Mouse (Mus musculus) embryonic fibroblast, embryonic 13.5 days (primary cell): ENCODE results near the gene Hdac7.

Source experiments
- CTCF ChIP-seq: IDR thresholded peaks from 2 replicates; pipeline ENCODE4 v1.5.1; 2011; ENCODE audit warnings: mild to moderate bottlenecking, control low read depth, low read length, moderate library complexity, borderline replicate concordance; ENCODE audit not compliant: insufficient read depth
- POLR2A ChIP-seq: IDR thresholded peaks from 2 replicates; pipeline ENCODE4 v1.6.1; 2011; ENCODE audit warnings: low read depth, mild to moderate bottlenecking, control low read depth, low read length, moderate library complexity

DNA sequence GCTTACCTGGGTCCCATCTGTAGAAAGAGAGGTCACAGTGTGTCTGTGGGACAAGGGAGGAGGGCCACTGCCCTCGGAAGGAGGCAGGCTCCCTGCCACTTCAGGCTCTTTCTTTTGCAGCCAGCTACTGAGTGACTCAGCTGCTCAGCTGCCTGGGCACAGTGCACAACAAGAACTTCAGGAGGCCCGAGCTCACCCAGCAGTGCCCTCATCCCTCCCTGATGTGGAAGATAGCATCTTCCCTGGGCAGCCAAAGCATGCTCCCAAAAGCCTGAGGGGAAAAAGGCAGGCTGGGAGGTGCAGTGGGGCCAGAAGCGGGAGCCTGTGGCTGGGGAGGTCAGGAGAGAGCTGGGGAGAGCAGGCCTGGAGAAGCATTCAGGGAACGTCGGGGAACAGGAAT, 29.6 kb downstream of the Hdac7 start:
- TF ChIP-seq CTCF (no peak), POLR2A (no peak)
